Mouse (Mus musculus) hindbrain, embryonic 14.5 days (tissue): ENCODE results near the gene Hbp1. TPM values are rescaled to one million over a fixed set of nuclear protein-coding genes. Genes with fewer than 3 reads are reported as not detected.
A peak's percentile ranks its signal among the peaks of the same experiment; 100 is the strongest.

ENCODE experiments used
- ATAC-seq: fragments of 200-750 bp; cut with Nextera tagmentation; 2 replicates; pipeline ENCODE4 v1.8.0; 2017; ENCODE audit warnings: moderate number of reproducible peaks, mild to moderate bottlenecking, moderate TSS enrichment, moderate library complexity; ENCODE audit not compliant: low FRiP score
- DNase-seq: peaks from one replicate; pipeline ENCODE4 v3.0.0-alpha.2; 2015; ENCODE audit warnings: low spot score
- H3K27ac ChIP-seq: fragments of 300-500 bp; sonication (generic); 2 replicates; pipeline ENCODE4 v1.5.1; 2014; ENCODE audit warnings: mild to moderate bottlenecking, moderate library complexity
- H3K27me3 ChIP-seq: fragments of 300-500 bp; sonication (generic); 2 replicates; pipeline ENCODE4 v1.6.1; 2014; ENCODE audit warnings: mild to moderate bottlenecking, low read length, mixed read lengths; ENCODE audit not compliant: control insufficient read depth, insufficient read depth
- H3K36me3 ChIP-seq: fragments of 300-500 bp; sonication (generic); replicated peaks from 2 replicates; pipeline ENCODE4 v1.6.1; 2014; ENCODE audit not compliant: control insufficient read depth, insufficient read depth
- H3K4me1 ChIP-seq: fragments of 300-500 bp; sonication (generic); replicated peaks from 2 replicates; pipeline ENCODE4 v1.6.1; 2014; ENCODE audit warnings: antibody characterized with exemption, low read length, mixed read lengths; ENCODE audit not compliant: control insufficient read depth, insufficient read depth
- H3K4me2 ChIP-seq: fragments of 300-500 bp; sonication (generic); replicated peaks from 2 replicates; pipeline ENCODE4 v1.6.1; 2014; ENCODE audit warnings: mild to moderate bottlenecking, moderate library complexity
- H3K4me3 ChIP-seq: fragments of 300-500 bp; sonication (generic); replicated peaks from 2 replicates; pipeline ENCODE4 v1.5.1; 2014; ENCODE audit warnings: mild to moderate bottlenecking, low read length
- H3K9ac ChIP-seq: fragments of 300-500 bp; sonication (generic); 2 replicates; pipeline ENCODE4 v1.6.1; 2014
- H3K9me3 ChIP-seq: fragments of 300-500 bp; sonication (generic); 2 replicates; pipeline ENCODE4 v1.6.1; 2016; ENCODE audit warnings: low read length; ENCODE audit not compliant: control insufficient read depth
- WGBS: fragments of 180-500 bp; shearing (Covaris S2); extraction: QIAGEN DNeasy Blood & Tissue Kit; methylation state at CpG from one replicate; pipeline ENCODE4 v1.1.7; 2014; 5-methylcytosine and 5-hydroxymethylcytosine counted together
- polyA plus RNA-seq: library from polyadenylated mRNA; unstranded; fragments of >200 nt; fragmentation: Nextera tagmentation; extraction: Ambion mirVana; gene quantifications from 2 replicates; pipeline ENCODE4 v1.2.1, GENCODE M21; 2014

The Hbp1 gene
- polyA plus RNA-seq, 1 experiment from 2014 or later: 51.5 TPM

GRCm38 (mm10) chr12:31984206-31984605 lies 33.9 kb upstream of the Hbp1 start:
- Histone ChIP-seq H3K9me3 (no peaks in the 10 kb centered on the region), H3K4me3 (no peak overlapping the region), H3K36me3 (peaks cover 6% of the 10 kb centered on the region; the same call in 1 of the 2 replicates), H3K9ac (no peak overlapping the region), H3K4me1 (peaks cover 14% of the 10 kb centered on the region; the same call in 1 of the 2 replicates), H3K27me3 (no peaks in the 10 kb centered on the region), H3K27ac (no peak overlapping the region; the same call in 1 of the 2 replicates), H3K4me2 (no peak overlapping the region)
- 60% methylated on average over 2 of the region's 2 CpGs for WGBS
- ATAC-seq: no peak
- no peak for DNase-seq

GRCm38 (mm10) chr12:31983769-31984168 lies 33.4 kb upstream of the Hbp1 start:
- H3K27ac ChIP-seq: no peak overlapping the region; the same call in 1 of the 2 replicates
- peaks cover 14% of the 10 kb centered on the region; the same call in 1 of the 2 replicates for H3K4me1 ChIP-seq
- ATAC-seq: no peak
- DNase-seq: no peak
- peaks cover 10% of the 10 kb centered on the region; the same call in 1 of the 2 replicates for H3K36me3 ChIP-seq
- no peaks in the 10 kb centered on the region for H3K9me3 ChIP-seq
- H3K27me3 ChIP-seq: no peaks in the 10 kb centered on the region
- no peak overlapping the region for H3K4me2 ChIP-seq
- H3K9ac ChIP-seq: no peak overlapping the region
- WGBS: 59% methylated on average over 6 of the region's 6 CpGs
- H3K4me3 ChIP-seq: no peak overlapping the region

DNA sequence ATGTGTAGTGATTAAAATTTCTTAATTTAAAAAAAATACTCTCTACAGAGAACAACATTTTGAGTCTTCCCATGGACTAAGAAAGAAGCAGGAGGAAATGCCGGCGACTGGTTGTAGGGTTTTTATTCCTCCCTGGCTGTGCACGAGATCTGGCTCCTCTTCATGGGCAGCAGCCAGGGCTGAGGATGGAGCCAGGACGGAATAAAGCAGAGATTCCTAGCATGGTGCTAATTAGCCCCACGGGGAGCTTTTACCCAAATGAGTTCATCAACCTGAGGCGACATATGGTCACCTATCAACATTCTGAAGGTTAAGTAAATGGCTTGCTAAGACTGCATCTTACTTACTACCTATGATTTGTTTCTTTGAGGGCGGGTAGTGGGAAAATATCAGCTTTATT lies 32.9 kb upstream of the Hbp1 start:
- no peak overlapping the region for H3K9ac ChIP-seq
- H3K27me3 ChIP-seq: no peaks in the 10 kb centered on the region
- DNase-seq (no peak), ATAC-seq (no peak)
- H3K4me1 ChIP-seq: peaks cover 14% of the 10 kb centered on the region; the same call in 1 of the 2 replicates
- no peaks in the 10 kb centered on the region for H3K9me3 ChIP-seq
- no peak overlapping the region for H3K4me3 ChIP-seq
- peaks cover 11% of the 10 kb centered on the region; the same call in 1 of the 2 replicates for H3K36me3 ChIP-seq
- 48% methylated on average over 7 of the region's 7 CpGs for WGBS
- no peak overlapping the region for H3K4me2 ChIP-seq
- no peak overlapping the region for H3K27ac ChIP-seq

DNA sequence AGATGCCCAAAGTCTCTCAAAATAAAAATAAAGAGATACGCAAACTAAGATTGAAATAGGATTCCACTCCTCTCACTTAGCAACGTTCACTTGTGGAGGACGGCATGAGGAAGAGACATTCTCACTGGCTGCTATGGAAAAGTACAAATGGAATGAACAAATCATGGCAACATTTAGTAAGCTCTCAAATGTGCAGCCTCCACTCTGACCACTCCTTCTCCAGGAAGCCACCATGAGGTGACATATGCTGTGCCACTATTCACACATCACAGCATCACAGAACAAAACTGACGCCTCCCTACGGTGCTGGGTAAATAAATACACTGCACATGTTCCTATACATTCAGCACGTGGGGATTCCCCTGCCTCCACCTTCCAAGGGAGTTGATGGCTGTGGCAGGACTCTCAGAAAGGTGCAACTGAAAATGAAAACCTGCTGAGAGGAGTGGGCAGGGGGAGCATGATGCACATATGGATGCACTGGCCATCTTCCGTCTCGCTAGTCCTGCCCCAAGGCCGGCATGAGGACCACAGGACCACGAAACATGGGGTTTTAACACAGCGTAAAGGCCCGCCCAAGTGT lies 27.4 kb upstream of the Hbp1 start:
- Histone ChIP-seq H3K4me1 (no peaks in the 10 kb centered on the region), H3K27me3 (no peaks in the 10 kb centered on the region), H3K27ac (no peak overlapping the region), H3K36me3 (peaks cover 10% of the 10 kb centered on the region; the same call in 1 of the 2 replicates), H3K4me2 (no peak overlapping the region), H3K4me3 (no peak overlapping the region), H3K9ac (no peak overlapping the region), H3K9me3 (no peaks in the 10 kb centered on the region)
- WGBS: 65% methylated on average over 12 of the region's 12 CpGs
- ATAC-seq (no peak), DNase-seq (no peak)

DNA sequence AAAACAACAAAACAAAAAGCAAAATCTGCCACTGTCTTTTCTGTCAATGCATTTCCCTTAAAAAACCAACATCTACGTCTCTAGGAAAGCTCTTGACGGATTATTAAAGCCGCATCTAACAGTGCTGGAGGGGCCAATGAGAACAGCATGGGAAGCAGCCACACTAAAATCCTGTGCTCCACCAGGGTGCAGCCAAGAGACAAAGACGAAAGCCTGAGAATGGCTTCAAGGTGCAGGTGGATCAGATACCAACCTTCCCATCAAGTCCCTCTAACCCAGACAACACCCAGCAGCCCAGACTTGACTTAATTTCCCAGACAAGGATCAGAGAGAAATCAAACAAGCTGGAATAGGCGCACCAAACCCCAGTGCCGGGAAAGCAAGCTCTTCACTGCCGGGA lies 26.2 kb upstream of the Hbp1 start:
- no peak for DNase-seq
- Histone ChIP-seq H3K36me3 (peaks cover 14% of the 10 kb centered on the region), H3K27me3 (no peaks in the 10 kb centered on the region), H3K4me1 (no peaks in the 10 kb centered on the region), H3K27ac (no peak overlapping the region), H3K9me3 (no peaks in the 10 kb centered on the region), H3K9ac (no peak overlapping the region), H3K4me2 (no peak overlapping the region), H3K4me3 (no peak overlapping the region)
- 62% methylated on average over 7 of the region's 7 CpGs for WGBS
- ATAC-seq: no peak

- no peaks in the 10 kb centered on the region for H3K9me3 ChIP-seq
- H3K9ac ChIP-seq: no peak overlapping the region
- peaks cover 21% of the 10 kb centered on the region for H3K36me3 ChIP-seq
- ATAC-seq (peak; percentile 86), DNase-seq (peak; percentile 73)
- H3K4me3 ChIP-seq: no peak overlapping the region
- no peak overlapping the region for H3K4me2 ChIP-seq
- H3K27me3 ChIP-seq: no peaks in the 10 kb centered on the region
- no peak overlapping the region for H3K27ac ChIP-seq
- no peaks in the 10 kb centered on the region for H3K4me1 ChIP-seq
- WGBS: 58% methylated on average over 13 of the region's 13 CpGs
Measured at GRCm38 (mm10) chr12:31973473-31974172, 23.3 kb upstream of the Hbp1 start.

DNA sequence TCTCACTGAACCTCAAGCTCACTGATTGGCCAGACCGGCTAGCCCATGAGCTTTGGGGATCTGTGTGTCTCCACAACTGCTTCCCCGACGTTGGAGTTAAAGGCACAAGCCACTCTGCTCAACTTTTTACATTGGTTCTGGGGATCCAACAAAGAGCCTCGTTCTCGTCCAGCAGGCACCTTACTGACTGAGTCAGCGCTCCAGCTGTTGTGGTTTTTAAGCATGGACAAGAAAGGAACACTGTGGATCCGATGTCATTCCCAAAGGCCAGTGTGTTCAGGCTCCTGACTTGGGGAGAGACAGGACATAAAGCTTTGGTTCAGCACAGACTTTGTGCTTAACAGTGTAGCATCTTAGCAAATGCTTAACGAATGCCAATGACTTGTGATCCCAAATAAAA lies 21.2 kb upstream of the Hbp1 start:
- no peak for DNase-seq
- no peak overlapping the region for H3K9ac ChIP-seq
- no peak for ATAC-seq
- no peaks in the 10 kb centered on the region for H3K4me1 ChIP-seq
- H3K27ac ChIP-seq: no peak overlapping the region
- H3K9me3 ChIP-seq: no peaks in the 10 kb centered on the region
- H3K4me3 ChIP-seq: no peak overlapping the region
- H3K4me2 ChIP-seq: no peak overlapping the region
- whole genome bisulfite sequencing: 91% methylated on average over 8 of the region's 8 CpGs
- no peaks in the 10 kb centered on the region for H3K27me3 ChIP-seq
- peaks cover 22% of the 10 kb centered on the region for H3K36me3 ChIP-seq

GRCm38 (mm10) chr12:31969111-31969510 lies 18.8 kb upstream of the Hbp1 start:
- H3K27ac ChIP-seq: no peak overlapping the region
- DNase-seq (no peak), ATAC-seq (no peak)
- no peak overlapping the region for H3K4me2 ChIP-seq
- no peaks in the 10 kb centered on the region for H3K4me1 ChIP-seq
- no peaks in the 10 kb centered on the region for H3K9me3 ChIP-seq
- 19% methylated on average over 1 of the region's 1 CpGs for WGBS
- H3K4me3 ChIP-seq: no peak overlapping the region
- no peaks in the 10 kb centered on the region for H3K27me3 ChIP-seq
- H3K9ac ChIP-seq: no peak overlapping the region
- H3K36me3 ChIP-seq: peaks cover 42% of the 10 kb centered on the region

DNA sequence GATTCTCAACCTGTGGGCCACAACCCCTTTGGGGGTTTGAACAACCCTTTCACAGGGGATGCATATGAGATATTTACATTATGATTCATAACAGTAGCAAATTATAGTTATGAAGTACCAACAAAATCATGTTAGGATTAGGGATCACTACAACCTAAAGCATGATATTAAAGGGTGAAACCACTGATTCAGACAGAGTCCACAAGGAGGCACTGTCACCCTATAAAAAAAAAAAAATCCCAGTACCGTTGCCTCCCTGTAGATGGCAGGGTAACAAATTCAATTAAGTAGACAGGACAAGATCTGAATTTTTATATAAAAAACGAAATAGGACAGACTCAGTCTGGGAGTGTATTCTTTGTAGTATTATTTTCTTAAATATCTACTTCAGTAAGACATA lies 17.2 kb upstream of the Hbp1 start:
- Histone ChIP-seq H3K9me3 (no peaks in the 10 kb centered on the region), H3K36me3 (peaks cover 46% of the 10 kb centered on the region), H3K4me1 (no peaks in the 10 kb centered on the region), H3K9ac (no peak overlapping the region), H3K4me3 (no peak overlapping the region), H3K27ac (no peak overlapping the region), H3K27me3 (no peaks in the 10 kb centered on the region), H3K4me2 (no peak overlapping the region)
- WGBS: 4% methylated on average over 2 of the region's 2 CpGs
- DNase-seq (peak; percentile 85), ATAC-seq (peak; percentile 57; the same call in 1 of the 2 replicates)
